Mouse (Mus musculus) megakaryocyte, embryonic 14.5 days (primary cell): ENCODE data around the gene Ddx1.

Source experiments
- FLI1 ChIP-seq: IDR thresholded peaks from 2 replicates; pipeline ENCODE4 v1.6.1; 2012; ENCODE audit warnings: low read length, inconsistent platforms, mixed read lengths
- GATA1 ChIP-seq: IDR thresholded peaks from 3 replicates; pipeline ENCODE4 v1.6.1; 2012; ENCODE audit warnings: mixed read lengths, low read length, inconsistent platforms, borderline replicate concordance

GRCm38 (mm10) chr12:13209692-13210377 lies 39.2 kb downstream of the Ddx1 start:
- TF ChIP-seq GATA1 (no peak), FLI1 (no peak)
